Mouse (Mus musculus): ENCODE measurements around the gene Itpr1. TPM values are rescaled to one million over a fixed set of nuclear protein-coding genes. Genes with fewer than 3 reads are reported as not detected.

Itpr1 gene
- total RNA-seq, 2 experiments from 2014 or later = 39.1 to 46.2 TPM

DNA sequence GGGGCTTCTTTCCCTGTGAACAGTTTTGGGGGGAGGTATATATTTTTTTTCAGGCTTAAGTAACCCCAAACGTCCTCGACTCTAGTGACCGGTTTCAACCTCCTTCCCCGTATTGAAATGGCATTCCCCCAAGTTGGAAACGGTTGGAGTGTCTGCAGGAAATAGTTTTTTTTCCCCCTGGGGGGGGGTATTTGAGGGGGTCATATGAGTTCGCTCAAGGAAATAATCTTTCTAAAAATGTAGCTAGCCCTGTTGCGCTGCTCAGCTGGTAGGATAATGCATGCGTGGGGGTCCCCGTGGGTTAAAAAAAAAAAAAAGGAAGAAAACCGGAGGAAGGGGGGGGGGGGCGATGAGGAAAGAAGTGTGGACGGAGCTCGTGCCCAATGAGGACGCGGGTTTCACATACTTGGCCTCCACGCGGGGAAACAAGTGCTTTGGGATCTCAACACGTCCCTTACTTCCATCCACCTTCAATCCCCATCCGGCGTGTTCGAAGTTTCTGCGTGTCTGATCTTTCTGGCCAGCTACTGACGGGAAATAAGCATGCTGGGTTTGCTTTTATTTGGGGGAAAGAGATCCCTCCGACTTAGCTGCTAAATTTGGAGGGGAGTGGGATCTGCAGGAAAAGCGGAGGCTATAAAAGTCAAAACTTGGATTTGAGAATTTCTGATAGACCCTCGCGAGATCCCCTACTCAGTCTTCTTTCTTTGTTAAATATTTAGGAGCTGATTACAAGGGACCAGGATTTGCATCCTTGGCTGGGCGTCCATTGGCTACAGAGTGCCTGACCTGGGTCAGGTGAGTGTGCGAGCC, 791 bp downstream of the Itpr1 start:
- intact Hi-C loops (cut with DNase I) = loop anchor here (1.0 to 5.0 kb wide), 6 partner anchors 19 to 129 kb away; no protein-coding TSS in a partner anchor
- DNase-seq = peak in 1 of 2 experiments; percentile 33

DNA sequence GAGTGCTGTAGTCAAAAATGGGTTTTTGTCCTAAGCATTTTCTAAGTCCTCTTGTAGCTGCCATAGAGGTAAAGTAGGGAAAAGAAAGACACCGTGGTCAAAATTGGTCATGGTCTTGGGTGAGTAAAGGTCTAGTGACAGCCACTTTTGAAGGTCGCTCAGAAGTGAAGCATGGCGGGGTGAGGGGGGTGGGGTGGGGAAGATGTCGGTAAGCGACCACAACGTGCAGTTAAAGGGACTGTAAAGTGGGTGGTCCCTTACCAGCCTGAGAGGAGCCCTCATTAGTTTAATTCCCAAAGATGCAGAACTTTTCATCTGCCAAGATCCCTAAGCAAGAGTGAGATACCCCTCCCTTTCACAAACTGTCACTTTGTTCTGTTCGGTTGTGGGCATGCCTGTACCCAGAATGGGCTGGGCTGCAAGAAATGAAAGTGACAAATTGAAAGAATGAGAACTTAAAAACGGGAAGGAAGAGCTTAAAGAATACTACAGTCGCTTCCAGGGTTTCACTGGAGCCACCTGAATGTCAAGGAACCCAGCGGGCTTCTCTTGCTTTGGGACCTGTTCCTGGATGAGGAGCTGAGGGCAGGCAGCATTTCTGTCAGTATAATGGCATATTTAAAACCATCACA, 1.5 kb downstream of the Itpr1 start:
- no peak for DNase-seq
- intact Hi-C loops (cut with DNase I) = loop anchor here (2.0 to 5.0 kb wide), 5 partner anchors 18 to 128 kb away; no protein-coding TSS in a partner anchor

DNA sequence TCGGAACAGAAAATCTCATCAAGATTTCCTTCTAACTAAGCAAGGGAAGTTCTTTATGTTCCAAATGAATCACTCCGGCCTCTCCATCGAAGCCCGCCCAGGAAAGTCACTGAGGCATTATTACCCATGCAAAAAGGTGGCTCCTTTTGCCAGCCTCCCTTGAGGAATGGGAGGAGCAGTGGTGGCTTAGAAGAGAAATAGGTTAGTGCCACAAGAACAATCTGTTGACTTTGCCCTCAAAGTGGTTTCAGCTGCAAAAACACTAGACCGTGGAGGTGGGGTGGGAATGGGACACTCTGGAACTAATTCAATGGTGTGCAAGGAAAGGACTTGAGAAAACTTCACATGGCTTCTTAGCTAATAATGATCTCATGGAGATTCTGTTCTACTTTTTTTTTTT, 3.2 kb downstream of the Itpr1 start:
- intact Hi-C loops (cut with DNase I) = no loop called here
- DNase-seq = no peak

DNA sequence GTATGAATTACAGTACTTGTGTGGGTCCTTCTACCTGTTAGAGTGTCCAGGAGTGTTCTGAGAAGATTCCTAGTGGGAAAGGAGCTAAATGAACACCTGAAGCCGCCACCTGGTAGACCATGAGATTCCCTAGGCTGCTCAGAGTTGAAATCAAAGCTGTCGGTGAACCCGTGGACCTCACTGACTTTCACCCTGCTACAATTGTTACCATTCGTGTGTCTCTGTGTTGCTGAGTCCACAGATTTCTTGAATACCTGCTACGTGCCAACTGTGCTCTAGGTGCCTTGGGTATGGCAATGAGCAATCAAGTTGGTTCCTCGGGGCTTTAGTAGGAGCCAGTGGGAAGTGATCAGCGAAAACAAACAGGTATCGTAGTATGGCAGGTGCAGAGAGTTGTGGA, 3.9 kb downstream of the Itpr1 start:
- DNase-seq = no peak
- intact Hi-C loops (cut with DNase I) = no loop called here

DNA sequence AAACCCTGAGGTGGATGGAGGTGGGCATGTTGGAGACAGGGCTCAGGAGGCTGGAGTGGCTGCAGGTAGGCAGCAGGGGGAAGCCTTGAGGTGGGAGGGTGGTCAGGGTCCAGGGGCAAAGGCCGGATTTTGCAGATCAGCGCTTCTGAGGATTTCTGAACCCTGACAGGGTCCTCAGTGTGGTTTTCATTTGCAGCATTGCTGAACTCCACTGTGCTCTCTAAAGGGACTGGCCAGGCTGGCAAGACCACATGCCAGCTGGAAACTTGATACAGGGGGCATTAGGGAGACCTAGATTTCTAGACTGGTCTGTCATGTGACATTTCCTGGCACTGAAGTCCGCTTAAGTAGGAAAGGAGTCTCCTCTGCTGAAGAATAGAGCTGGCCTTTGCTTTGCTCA, 5.1 kb downstream of the Itpr1 start:
- intact Hi-C loops (cut with DNase I) = no loop called here
- no peak for DNase-seq

DNA sequence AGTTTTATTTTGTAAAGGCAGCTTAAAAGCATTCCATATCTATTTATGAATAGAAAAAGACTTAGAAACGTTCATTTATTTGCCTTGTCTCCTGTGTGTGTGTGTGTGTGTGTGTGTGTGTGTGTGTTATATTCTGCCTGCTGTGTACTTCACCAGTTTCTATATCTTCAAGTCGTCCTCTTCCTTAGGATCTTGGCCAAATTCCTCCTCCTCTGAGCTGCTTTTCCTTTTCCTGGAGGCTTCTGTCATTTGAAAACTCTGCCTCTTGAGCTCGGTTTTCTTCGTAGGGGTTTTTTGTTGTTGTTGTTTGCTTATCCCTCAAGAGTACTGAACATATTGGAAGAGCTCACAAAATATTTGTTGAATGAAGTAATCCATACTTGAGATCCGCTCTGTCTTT, 9.5 kb downstream of the Itpr1 start:
- DNase-seq = no peak
- intact Hi-C loops (cut with DNase I) = no loop called here

DNA sequence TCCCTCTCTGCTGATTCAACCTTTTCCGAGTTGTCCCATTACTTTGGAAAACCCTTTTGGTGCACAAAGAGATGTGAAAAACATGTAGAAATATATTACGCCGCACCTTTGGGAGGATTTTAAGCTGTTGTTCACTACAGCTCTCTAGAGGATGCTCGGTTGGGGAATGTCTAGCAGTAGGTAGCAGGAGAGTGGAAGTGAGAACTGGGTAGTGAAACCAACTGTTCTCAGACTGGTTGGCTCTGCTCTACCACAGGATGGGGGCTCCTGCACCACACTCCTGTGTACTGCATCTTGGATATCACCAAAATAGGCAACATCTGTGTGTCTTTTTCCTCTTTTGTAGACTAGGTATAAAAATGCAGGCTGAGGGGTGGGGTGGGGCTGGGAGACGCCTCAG, 10.0 kb downstream of the Itpr1 start:
- intact Hi-C loops (cut with DNase I) = no loop called here
- no peak for DNase-seq

DNA sequence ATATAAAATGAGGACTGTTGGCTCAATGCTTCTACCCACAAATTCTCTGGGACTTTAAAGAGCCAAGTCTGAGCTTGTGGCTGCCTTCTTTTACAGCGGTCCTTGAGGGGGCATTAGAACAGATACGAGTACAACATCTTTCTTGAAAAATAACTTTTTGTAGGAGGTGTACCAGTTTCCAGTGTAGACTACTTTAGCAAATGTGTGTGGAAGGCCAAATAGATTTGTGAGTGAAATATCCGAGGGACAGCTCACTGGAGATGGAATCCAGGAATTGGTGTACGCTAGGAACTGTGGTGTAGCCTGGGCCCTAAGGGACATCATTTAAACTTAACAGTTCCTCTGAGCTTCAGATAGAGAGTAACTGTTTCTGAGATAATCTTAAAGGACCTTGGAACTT, 11.5 kb downstream of the Itpr1 start:
- no peak for DNase-seq
- intact Hi-C loops (cut with DNase I) = no loop called here

DNA sequence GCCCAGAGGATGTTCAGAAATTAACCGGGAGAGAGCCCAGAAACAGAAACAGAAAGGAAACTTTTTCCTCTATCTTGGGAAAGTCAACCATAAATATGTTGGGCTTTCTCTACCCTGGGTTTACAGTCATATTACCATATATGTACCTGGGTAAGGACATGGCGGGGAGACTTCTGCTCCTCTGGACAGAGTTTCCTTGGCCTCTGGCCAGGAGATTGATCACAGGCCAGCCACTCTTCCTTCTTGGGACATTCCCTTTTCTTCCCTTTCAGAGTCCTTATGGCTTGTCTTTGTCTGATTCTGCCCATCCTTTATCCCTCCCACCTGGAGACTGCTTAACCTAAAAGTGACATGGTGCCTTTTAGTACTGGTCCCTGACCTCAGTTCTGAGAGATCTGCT, 12.1 kb downstream of the Itpr1 start:
- DNase-seq = no peak
- intact Hi-C loops (cut with DNase I) = no loop called here

DNA sequence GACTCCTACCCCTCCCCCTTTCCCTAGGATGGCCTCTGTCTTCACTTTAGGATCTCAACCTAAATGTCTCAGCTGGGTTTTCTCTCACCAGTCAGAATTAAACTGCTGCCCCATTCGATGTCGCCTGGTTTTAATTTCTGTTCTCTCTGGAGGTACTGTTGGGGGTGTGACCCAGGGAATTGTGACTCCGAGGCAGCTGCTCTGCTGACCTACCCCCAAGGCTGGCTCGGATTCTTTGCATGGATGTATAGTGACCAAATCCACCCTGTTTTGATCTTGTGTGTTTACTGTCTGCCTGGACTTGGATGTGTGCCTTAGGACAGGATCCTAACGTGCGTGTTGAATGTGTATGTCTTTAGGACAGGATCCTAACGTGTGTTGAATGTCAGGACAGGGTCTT, 13.3 kb downstream of the Itpr1 start:
- intact Hi-C loops (cut with DNase I) = no loop called here
- no peak for DNase-seq

DNA sequence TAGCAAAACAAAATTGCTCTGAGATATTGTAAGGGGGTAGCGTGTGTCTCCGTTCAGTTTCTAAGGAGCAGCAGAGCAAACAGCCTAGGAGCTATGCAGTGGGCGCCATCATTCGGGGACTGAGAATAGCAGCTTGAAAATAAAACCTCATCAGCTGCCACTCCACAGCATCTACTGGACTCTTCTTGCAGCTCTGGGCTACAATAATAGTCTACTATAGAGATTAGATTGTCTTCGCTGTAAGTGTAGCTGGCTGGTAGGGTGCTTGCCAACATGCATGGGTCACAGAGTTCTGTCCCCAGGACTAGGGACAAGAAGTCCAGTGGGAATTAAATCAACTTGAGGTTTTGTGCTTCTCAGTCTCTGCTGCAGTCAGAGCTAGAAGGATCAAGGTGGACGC, 14.6 kb downstream of the Itpr1 start:
- intact Hi-C loops (cut with DNase I) = no loop called here
- DNase-seq = no peak

DNA sequence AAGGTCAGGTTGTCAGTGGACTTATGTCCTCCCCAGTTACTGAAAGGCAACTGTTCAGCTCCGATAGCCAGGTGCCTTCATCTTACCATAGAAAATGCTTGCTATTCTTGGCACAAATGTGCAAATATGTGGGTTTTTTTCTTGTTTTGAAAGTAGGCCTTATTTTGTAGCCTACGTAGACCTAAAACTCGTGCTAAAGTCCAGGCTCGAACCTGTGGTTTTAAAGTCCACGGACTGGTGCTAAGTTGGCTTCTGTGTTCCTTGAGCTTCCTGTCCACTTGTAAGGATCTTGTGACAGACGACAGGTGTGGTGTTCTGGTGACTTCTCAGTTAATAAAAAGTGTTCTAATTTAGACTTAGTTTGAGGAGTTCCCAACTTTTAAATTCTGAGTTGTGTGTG, 15.2 kb downstream of the Itpr1 start:
- intact Hi-C loops (cut with DNase I) = no loop called here
- no peak for DNase-seq

DNA sequence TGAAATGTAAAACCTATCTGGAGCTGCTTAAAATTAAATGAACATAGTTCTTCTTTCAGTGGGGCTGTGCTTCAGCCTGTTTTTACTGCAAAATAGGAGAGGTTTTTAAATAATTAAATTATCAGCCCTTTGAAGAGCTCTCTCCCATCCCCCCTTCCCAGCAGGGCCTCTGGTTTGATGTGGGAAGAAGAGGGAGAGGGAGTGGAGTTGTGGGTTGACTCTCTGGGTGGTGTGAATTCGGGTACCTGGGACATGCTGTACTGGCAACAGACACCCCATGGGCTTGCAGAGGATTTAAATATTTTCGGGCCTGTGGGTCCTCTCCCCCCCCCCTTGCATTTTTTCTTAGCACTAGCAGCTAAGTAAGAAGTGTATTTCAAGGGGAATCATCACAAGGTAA, 15.7 kb downstream of the Itpr1 start:
- intact Hi-C loops (cut with DNase I) = no loop called here
- DNase-seq = no peak

DNA sequence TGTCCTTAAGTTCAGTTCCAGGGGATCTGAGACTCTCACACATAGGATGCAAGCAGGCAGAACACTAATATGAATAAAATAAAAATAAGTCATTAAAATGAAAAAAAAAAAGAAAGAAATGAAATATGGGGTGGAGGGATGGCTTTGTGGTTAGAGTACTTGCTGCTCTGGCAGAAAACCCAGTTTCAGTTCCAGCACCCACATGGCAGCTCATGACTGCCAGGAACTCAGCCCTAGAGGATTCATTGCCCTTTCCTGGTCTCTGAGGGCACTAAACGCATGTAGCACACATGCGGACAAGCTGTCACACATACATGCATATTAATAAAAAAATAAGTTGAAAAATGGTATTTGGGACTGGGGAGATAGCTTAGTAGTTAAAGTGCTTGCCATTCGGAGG, 17.7 kb downstream of the Itpr1 start:
- intact Hi-C loops (cut with DNase I) = loop anchor here (5.0 kb wide), 2 partner anchors 133 to 437 kb away; no protein-coding TSS in a partner anchor
- no peak for DNase-seq

DNA sequence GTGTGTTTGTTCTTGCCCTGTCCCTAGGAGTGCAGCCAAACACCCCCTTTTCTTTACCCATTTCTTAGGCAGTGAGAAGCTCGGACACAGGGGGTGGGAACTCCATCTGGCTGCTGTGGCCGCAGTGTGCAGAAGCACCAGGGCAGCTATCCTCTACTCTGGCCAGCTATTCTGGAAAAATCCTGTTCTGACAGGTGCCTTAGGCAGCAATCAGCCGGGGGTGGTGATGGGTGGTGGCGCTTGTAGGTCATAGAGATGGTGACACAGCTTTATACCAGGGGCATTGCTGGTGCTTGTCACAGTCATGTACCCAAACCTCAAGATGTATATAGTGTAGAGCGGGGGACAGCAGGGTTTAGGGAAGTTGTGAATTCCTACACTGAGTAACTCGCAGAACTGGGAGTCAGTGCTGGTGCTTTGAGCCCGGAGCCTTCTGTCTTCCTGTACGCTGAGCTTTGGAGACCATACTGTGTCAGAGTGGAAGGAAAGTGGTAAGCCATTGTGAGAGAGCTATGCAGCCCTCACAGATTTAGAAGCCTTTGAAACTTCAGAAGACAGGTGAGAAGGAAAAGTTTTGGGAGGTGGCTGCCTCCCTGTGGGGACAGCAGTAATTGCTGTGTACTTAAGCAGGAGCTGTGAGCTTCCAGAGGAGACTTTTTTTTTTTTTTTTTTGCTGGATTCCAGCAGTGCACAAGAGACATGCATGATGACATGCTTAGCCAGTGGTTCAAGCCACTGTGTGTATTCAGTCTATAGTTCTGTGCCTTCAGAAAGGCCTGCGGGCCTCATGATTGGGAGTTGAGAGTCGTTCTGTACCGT, 19.2 kb downstream of the Itpr1 start:
- intact Hi-C loops (cut with DNase I) = loop anchor here (2.0 to 5.0 kb wide), 5 partner anchors 17 to 435 kb away; no protein-coding TSS in a partner anchor

DNA sequence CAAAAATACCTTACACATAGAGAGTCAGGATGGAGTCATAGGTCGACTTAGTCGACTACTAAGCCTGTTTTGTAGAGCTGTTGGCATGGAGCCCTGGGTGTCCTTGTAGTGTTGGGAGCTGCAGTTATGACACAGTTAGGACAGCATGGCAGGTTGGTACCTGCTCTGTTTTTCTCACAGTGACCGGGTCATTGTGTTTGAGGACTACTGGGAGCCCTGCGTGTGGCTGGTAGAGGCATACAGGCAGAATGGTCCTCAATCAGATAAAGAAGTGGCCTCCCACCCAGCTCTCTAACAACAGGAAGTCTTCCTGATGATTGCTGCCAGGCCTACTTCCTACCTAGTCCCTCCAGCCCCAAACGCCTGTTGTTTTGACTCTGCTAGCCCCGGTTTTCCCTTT, 20.2 kb downstream of the Itpr1 start:
- DNase-seq = peak; percentile 46 to 59
- intact Hi-C loops (cut with DNase I) = loop anchor here (2.0 to 5.0 kb wide), 5 partner anchors 18 to 434 kb away; no protein-coding TSS in a partner anchor

More for the DNA sequence above, 19.2 kb downstream of the Itpr1 start:
- DNase-seq = no peak

DNA sequence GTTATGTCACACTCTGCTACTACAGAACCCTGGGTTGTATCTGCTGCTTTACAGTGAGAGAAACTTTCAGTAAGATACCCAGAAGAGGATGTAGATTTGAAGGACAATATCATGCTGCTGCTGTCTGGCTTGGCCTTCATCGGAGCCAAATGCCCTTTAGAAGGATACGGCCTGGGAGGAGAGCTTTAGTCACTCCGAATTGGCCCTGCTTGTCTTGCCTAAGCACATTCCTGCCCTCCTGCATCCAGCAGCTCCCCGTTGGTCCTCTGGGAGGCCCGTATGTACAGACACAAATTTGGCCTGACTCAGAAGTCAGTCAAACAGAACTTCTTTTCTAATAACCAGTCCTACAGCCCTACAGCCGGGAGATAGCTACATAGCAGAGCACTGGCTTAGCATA, 21.6 kb downstream of the Itpr1 start:
- DNase-seq = no peak
- intact Hi-C loops (cut with DNase I) = loop anchor here (5.0 kb wide), 2 partner anchors 137 to 433 kb away; no protein-coding TSS in a partner anchor

DNA sequence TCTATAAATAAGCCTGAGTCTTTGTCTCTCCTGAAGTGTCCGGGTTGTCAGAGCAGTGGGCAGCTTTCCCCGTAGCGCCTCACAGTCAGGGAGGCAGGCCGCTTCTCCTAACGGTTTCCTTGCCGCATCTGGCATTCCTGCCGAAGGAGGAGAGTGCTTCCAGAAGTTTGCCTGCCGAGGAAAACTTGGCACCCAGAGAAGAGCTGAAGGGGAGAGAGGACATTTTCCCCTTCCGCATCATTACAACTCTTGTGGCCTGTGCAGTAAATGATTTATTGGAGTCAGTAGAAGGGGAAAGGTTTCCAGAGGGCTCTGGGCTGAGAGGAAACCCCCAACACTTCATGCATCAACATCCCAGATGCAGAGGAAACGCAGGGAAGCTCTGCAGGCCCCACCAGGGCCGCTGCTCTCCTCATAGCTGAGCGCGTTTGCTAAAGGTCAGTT, 22.8 kb downstream of the Itpr1 start:
- intact Hi-C loops (cut with DNase I) = no loop called here

DNA sequence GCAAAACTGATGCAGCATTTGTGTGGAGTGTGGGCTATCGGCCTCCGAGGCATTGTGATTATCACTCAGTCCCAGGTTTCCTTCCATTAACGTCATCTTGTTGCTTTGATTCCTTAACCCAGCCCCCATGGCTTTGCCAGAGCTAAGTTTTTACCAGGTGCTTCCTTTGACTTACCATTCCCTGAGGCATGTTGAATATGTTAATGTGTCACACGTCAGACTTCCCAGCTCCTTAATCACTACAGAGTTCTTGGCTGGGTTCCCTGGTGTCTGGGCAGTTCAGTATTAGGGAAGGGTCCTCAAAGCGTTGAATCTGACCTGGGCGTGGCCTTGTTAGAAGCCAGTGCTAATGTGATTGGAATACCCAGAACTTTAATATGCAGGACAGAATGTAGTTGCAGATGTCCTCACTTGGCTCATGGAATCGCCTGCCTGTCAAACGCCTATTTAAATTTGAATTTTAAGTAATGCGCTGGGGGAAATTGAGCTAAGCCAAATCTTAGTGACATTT, 23.6 kb downstream of the Itpr1 start:
- intact Hi-C loops (cut with DNase I) = no loop called here
- peak in 1 of 2 experiments; percentile 35 for DNase-seq

More for the DNA sequence above, 22.8 kb downstream of the Itpr1 start:
- DNase-seq = peak; percentile 31 to 44

DNA sequence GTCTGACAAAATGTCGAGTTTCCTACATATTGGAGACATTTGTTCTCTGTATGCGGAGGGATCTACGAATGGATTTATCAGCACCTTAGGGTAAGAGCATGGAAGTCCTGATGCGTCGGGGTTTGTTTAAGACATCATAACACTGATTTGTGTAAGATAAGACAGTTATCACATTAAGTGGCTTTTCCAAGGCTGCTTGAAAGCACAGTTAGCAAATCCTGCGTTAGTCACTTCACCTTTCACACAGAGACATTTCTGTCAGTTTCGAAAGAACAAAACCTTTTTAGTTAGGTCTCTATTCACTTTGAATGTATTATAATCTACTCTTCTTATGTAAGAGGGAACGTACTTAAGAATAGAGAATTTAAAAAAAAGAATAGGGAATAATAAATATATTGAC, 24.1 kb downstream of the Itpr1 start:
- no peak for DNase-seq
- intact Hi-C loops (cut with DNase I) = no loop called here

DNA sequence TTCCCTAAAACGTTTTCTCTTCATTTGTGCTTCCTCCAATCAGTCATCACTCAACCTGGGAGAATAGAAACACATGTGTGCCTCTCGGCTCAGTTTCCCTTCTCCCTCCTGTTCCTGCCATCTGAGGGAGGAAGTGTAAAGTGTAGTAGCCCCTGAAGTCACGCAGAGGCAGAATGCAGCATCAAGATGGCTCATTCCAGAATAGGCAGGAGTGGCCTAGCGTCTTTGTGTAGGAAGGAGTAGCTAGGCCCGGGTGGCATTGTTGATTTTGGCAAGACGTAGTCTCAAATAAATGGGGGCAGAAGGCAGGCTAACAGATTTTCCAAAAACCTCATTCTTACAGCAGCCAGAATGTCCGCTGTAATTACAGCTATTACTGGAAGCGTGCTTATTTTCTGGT, 24.7 kb downstream of the Itpr1 start:
- no peak for DNase-seq
- intact Hi-C loops (cut with DNase I) = no loop called here

All from heart, postnatal 36 days (tissue).